Mouse (Mus musculus): ENCODE results near the gene Ip6k3. TPM values are rescaled to one million over a fixed set of nuclear protein-coding genes. Genes with fewer than 3 reads are reported as not detected.

The Ip6k3 gene
- polyA plus RNA-seq, 1 experiment from 2014 or later, result 0.17 TPM

- H3K36me3 ChIP-seq, result 0 out of 2 replicates have a peak, but pooled peaks cover 11% of the 10 kb centered on the region
- H3K27me3 ChIP-seq, result no peaks in the 10 kb centered on the region
- no peak overlapping the region for H3K4me2 ChIP-seq (replicated peaks)
- WGBS, result 83% methylated on average over 10 of the region's 10 CpGs
- ATAC-seq (replicated peaks), result no peak
- no peak overlapping the region for H3K9ac ChIP-seq (replicated peaks)
- H3K4me3 ChIP-seq, result no peak overlapping the region
- H3K27ac ChIP-seq (replicated peaks), result no peak overlapping the region
- no peaks in the 10 kb centered on the region for H3K9me3 ChIP-seq
- H3K4me1 ChIP-seq, result peaks cover 22% of the 10 kb centered on the region
These were observed 40.6 kb downstream of the Ip6k3 start for GRCm38 (mm10) chr17:27126974-27127373.

GRCm38 (mm10) chr17:27125669-27126202, 41.9 kb downstream of the Ip6k3 start:
- no peak overlapping the region for H3K9ac ChIP-seq (replicated peaks)
- H3K27ac ChIP-seq (replicated peaks), result no peak overlapping the region
- no peak overlapping the region for H3K4me3 ChIP-seq
- 0 out of 2 replicates have a peak, but pooled peaks cover 11% of the 10 kb centered on the region for H3K36me3 ChIP-seq
- H3K4me2 ChIP-seq (replicated peaks), result no peak overlapping the region
- H3K4me1 ChIP-seq, result peaks cover 31% of the 10 kb centered on the region
- ATAC-seq (replicated peaks), result no peak
- no peaks in the 10 kb centered on the region for H3K27me3 ChIP-seq
- WGBS, result 85% methylated on average over 11 of the region's 11 CpGs
- no peaks in the 10 kb centered on the region for H3K9me3 ChIP-seq

- H3K9ac ChIP-seq (replicated peaks), result no peak overlapping the region
- 0 out of 2 replicates have a peak, but pooled peaks cover 11% of the 10 kb centered on the region for H3K36me3 ChIP-seq
- WGBS, result 32% methylated on average over 12 of the region's 12 CpGs
- no peak overlapping the region for H3K4me2 ChIP-seq (replicated peaks)
- no peak overlapping the region for H3K27ac ChIP-seq (replicated peaks)
- H3K4me3 ChIP-seq, result no peak overlapping the region
- ATAC-seq (replicated peaks), result no peak
- H3K9me3 ChIP-seq, result no peaks in the 10 kb centered on the region
- H3K4me1 ChIP-seq, result peaks cover 31% of the 10 kb centered on the region
- no peaks in the 10 kb centered on the region for H3K27me3 ChIP-seq
These were observed 42.4 kb downstream of the Ip6k3 start for GRCm38 (mm10) chr17:27125185-27125584.

- no peaks in the 10 kb centered on the region for H3K9me3 ChIP-seq
- WGBS, result 84% methylated on average over 7 of the region's 7 CpGs
These were observed 43.7 kb downstream of the Ip6k3 start for GRCm38 (mm10) chr17:27123813-27124375.

GRCm38 (mm10) chr17:27123103-27123502, 44.5 kb downstream of the Ip6k3 start:
- Histone ChIP-seq H3K4me1 (peaks cover 22% of the 10 kb centered on the region), H3K27me3 (no peaks in the 10 kb centered on the region), H3K4me3 (no peak overlapping the region), H3K27ac (replicated peaks) (no peak overlapping the region), H3K36me3 (0 out of 2 replicates have a peak, but pooled peaks cover 11% of the 10 kb centered on the region), H3K4me2 (replicated peaks) (no peak overlapping the region), H3K9ac (replicated peaks) (no peak overlapping the region), H3K9me3 (no peaks in the 10 kb centered on the region)
- 95% methylated on average over 2 of the region's 2 CpGs for WGBS
- no peak for ATAC-seq (replicated peaks)

More at GRCm38 (mm10) chr17:27123813-27124375, 43.7 kb downstream of the Ip6k3 start:
- H3K36me3 ChIP-seq, result 0 out of 2 replicates have a peak, but pooled peaks cover 11% of the 10 kb centered on the region
- no peak overlapping the region for H3K4me2 ChIP-seq (replicated peaks)
- no peak for ATAC-seq (replicated peaks)
- peaks cover 25% of the 10 kb centered on the region for H3K4me1 ChIP-seq
- H3K27me3 ChIP-seq, result no peaks in the 10 kb centered on the region
- H3K9ac ChIP-seq (replicated peaks), result no peak overlapping the region
- H3K4me3 ChIP-seq, result no peak overlapping the region
- H3K27ac ChIP-seq (replicated peaks), result no peak overlapping the region

- WGBS, result 80% methylated on average over 11 of the region's 11 CpGs
- no peak for ATAC-seq (replicated peaks)
- H3K4me1 ChIP-seq, result peaks cover 20% of the 10 kb centered on the region
These were observed 44.9 kb downstream of the Ip6k3 start for GRCm38 (mm10) chr17:27122701-27123100.

GRCm38 (mm10) chr17:27121781-27122180, 45.8 kb downstream of the Ip6k3 start:
- 0 out of 2 replicates have a peak, but pooled peaks cover 11% of the 10 kb centered on the region for H3K36me3 ChIP-seq
- no peaks in the 10 kb centered on the region for H3K9me3 ChIP-seq
- H3K27ac ChIP-seq (replicated peaks), result no peak overlapping the region
- no peak overlapping the region for H3K9ac ChIP-seq (replicated peaks)
- no peak overlapping the region for H3K4me3 ChIP-seq
- WGBS, result 67% methylated on average over 7 of the region's 7 CpGs
- H3K4me2 ChIP-seq (replicated peaks), result no peak overlapping the region
- ATAC-seq (replicated peaks), result no peak
- H3K27me3 ChIP-seq, result no peaks in the 10 kb centered on the region
- peaks cover 20% of the 10 kb centered on the region for H3K4me1 ChIP-seq

More at GRCm38 (mm10) chr17:27122701-27123100, 44.9 kb downstream of the Ip6k3 start:
- no peak overlapping the region for H3K4me2 ChIP-seq (replicated peaks)
- H3K9me3 ChIP-seq, result no peaks in the 10 kb centered on the region
- no peak overlapping the region for H3K9ac ChIP-seq (replicated peaks)
- H3K36me3 ChIP-seq, result 0 out of 2 replicates have a peak, but pooled peaks cover 11% of the 10 kb centered on the region
- no peak overlapping the region for H3K27ac ChIP-seq (replicated peaks)
- no peaks in the 10 kb centered on the region for H3K27me3 ChIP-seq
- H3K4me3 ChIP-seq, result no peak overlapping the region

GRCm38 (mm10) chr17:27121266-27121665, 46.3 kb downstream of the Ip6k3 start:
- WGBS, result 33% methylated on average over 14 of the region's 14 CpGs
- Histone ChIP-seq H3K27ac (replicated peaks) (no peak overlapping the region), H3K4me2 (replicated peaks) (peak overlapping the region; percentile 33; the same call in 1 of the 2 replicates)

GRCm38 (mm10) chr17:27120561-27121024, 47.0 kb downstream of the Ip6k3 start:
- Histone ChIP-seq H3K4me1 (peaks cover 20% of the 10 kb centered on the region), H3K27ac (replicated peaks) (peak overlapping the region; percentile 55), H3K27me3 (no peaks in the 10 kb centered on the region), H3K36me3 (0 out of 2 replicates have a peak, but pooled peaks cover 11% of the 10 kb centered on the region), H3K4me3 (peak overlapping the region; percentile 8; the same call in 1 of the 2 replicates), H3K9ac (replicated peaks) (peak overlapping the region; percentile 21; the same call in 1 of the 2 replicates), H3K9me3 (no peaks in the 10 kb centered on the region), H3K4me2 (replicated peaks) (peak overlapping the region; percentile 33)
- peak; percentile 34; the same call in 1 of the 2 replicates for ATAC-seq (replicated peaks)
- WGBS, result 1% methylated on average over 18 of the region's 18 CpGs

More at GRCm38 (mm10) chr17:27121266-27121665, 46.3 kb downstream of the Ip6k3 start:
- ATAC-seq (replicated peaks), result no peak
- Histone ChIP-seq H3K4me3 (no peak overlapping the region), H3K36me3 (0 out of 2 replicates have a peak, but pooled peaks cover 11% of the 10 kb centered on the region), H3K9me3 (no peaks in the 10 kb centered on the region), H3K27me3 (no peaks in the 10 kb centered on the region), H3K9ac (replicated peaks) (0 out of 2 replicates have a peak overlapping the region, but pooled peaks have one; percentile 21), H3K4me1 (peaks cover 20% of the 10 kb centered on the region)

- H3K4me2 ChIP-seq (replicated peaks), result no peak overlapping the region
- peaks cover 20% of the 10 kb centered on the region for H3K4me1 ChIP-seq
- no peaks in the 10 kb centered on the region for H3K27me3 ChIP-seq
- 0 out of 2 replicates have a peak, but pooled peaks cover 11% of the 10 kb centered on the region for H3K36me3 ChIP-seq
- H3K27ac ChIP-seq (replicated peaks), result peak overlapping the region; percentile 55
- WGBS, result 63% methylated on average over 8 of the region's 8 CpGs
- no peak for ATAC-seq (replicated peaks)
- H3K9me3 ChIP-seq, result no peaks in the 10 kb centered on the region
- H3K9ac ChIP-seq (replicated peaks), result no peak overlapping the region
- no peak overlapping the region for H3K4me3 ChIP-seq
These were observed 47.6 kb downstream of the Ip6k3 start for GRCm38 (mm10) chr17:27119954-27120353.

GRCm38 (mm10) chr17:27119540-27119895, 48.1 kb downstream of the Ip6k3 start:
- 82% methylated on average over 4 of the region's 4 CpGs for WGBS
- no peak for ATAC-seq (replicated peaks)
- no peak overlapping the region for H3K4me3 ChIP-seq
- H3K36me3 ChIP-seq, result 0 out of 2 replicates have a peak, but pooled peaks cover 11% of the 10 kb centered on the region
- no peaks in the 10 kb centered on the region for H3K9me3 ChIP-seq
- H3K4me2 ChIP-seq (replicated peaks), result no peak overlapping the region
- no peaks in the 10 kb centered on the region for H3K27me3 ChIP-seq
- no peak overlapping the region for H3K27ac ChIP-seq (replicated peaks)
- H3K4me1 ChIP-seq, result peaks cover 20% of the 10 kb centered on the region
- no peak overlapping the region for H3K9ac ChIP-seq (replicated peaks)
